Mouse (Mus musculus) mesoderm, embryonic 11.5 days (tissue): ENCODE results near the gene Xrcc5.

Experiments used
- DNase-seq: peaks from one replicate; pipeline ENCODE4 v3.0.0-alpha.2; 2012; ENCODE audit warnings: low read depth, low spot score

Gene Xrcc5

DNA sequence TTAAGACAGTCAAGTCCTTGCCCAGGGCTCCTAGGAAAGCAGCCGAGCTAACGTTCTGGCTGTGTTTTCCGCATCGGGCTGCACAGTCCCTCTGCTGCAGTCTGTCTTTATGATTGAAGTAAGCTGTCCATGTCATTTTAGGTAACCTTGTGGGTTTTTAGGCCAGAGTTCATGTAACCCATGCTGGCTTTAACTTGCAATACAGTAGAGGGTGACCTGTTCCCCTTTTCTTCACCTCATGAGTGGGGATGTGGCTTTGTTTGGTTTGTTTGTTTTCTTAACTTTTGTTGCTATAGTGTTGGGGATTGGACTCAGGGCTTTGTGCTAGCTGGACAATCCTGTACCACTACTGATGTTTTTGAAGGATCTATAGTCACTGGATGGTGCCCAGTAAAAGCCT lies 83.2 kb downstream of the Xrcc5 start:
- DNase-seq, result no peak

DNA sequence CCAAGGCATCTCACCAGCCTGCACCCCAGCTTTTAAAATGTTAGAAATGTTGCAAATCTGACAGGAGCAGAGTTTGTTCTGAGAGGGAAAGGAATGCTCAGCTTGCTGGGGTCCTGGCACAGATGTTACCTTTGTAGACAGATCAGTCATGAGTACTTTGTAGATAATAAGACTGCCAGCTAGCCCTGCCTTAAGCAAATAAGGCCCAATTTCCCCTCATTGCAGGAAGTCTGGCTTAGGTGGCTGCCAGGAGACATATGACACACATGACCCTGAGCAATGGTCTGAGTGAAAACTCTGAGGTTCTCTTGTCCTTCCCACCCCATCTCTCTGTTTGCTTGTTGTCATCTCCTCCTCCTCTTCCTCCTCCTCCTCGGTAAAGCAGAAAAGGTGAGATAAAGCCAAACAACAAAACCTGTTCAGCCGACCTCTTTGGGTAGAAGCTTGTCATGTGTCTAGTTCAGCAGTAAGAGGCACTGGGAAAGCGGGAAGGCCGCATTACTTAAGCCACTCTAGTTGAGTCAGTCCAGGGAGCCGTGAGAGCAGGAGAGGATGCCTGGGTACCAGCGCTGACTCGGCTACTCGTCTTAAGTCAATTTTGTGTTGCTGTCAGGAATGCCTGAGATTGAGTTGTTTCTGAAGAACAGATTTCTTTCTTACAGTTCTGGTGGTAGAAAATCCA lies 92.6 kb downstream of the Xrcc5 start:
- no peak for DNase-seq

DNA sequence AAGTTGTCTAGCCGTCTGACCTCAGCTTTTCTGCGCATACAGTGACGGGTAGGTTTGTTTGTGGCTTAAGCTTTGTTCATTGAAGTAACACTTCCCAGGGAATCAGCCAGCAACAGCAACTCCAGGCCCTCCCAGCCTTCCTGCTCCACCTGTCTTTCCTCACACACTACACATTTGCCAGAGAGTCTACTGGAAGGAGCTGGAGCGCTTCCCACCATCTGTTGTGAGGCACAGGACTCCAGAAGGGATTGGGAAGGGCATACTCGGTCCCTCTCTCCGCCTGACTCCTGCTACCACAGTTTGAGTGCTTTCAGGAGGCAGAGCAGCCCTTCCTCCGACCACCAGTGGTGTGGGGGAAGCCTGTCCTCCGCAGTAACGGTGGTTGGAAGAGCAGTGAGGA lies 93.4 kb downstream of the Xrcc5 start:
- DNase-seq, result no peak

DNA sequence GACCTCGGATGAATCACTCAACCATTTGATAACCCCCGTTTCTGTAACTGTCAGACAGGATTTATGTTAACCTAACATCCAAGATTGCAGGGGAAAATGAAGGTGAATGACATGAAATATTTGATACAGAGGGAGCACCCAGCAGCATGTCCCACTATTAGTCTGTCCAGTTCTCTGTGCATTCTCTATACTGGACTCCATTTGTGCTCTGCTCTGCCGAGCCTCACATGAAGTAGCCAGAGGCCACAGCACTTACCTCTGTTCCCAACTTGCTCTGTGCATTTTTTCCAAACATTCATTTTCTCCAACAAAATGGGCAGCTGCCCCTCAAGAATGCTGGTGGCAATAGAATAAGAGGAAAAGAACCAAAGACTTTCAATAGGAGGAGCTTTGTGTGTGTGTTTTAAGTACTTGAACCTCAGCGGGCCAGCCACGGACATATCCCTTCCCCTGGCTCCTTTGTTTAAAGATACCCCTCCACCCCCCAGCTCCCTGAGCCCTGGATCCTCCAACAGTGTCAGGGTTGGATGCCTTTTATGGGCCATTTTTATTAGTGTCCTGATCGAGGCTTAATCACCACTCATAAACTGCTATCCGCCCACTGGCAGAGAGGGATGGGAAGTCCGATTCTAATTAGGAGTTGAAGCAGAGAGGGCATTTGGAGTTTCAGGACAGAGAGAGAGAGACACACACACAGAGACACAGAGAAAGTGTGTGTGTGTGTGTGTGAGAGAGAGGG lies 94.3 kb downstream of the Xrcc5 start:
- DNase-seq, result peak; percentile 41

DNA sequence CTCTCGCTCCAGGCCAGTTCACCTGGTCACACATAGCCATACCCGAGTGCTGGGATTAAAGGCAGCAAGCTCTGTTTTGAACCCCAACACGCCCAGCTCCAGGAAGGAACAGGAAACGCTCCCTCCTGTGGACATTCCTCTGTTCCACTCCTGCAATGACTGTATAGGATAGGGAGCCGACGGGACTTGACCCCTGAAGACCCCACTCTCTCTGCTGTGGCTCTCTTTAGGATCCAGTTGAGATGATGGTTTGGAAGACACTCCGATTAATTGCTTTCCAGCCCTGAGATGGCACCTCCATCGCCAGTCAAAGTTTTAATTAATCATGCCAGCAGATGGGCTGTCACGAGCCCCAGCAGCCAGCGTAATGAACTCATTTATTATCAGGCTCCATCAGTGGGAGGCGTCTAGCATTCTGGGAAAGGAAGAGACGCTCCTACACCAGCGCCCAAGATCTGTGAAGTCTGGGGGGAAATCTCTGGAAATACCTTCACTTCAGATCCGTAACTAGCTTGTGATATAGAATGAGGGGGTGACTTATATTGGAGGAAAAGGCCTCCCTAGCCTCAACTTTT lies 99.4 kb downstream of the Xrcc5 start:
- DNase-seq, result peak; percentile 26

DNA sequence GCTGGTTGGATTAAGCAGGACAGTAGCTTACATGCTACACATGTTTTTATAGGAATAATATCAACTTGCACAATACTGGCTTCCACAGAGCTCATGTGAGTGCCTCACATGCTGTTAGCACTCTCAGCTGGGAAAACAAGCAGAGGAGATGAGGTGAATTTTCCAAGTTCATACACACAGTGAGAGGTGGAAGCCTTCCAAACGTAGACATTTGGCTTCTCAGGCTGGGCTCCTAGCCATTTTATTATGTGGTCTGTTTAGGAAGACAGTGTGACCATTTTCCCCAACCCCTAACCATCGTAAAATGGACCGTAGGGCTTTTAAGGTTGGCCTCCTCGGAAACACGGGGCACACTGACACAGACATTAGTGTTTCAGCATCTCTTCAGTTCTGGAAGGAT lies 102.7 kb downstream of the Xrcc5 start:
- no peak for DNase-seq

DNA sequence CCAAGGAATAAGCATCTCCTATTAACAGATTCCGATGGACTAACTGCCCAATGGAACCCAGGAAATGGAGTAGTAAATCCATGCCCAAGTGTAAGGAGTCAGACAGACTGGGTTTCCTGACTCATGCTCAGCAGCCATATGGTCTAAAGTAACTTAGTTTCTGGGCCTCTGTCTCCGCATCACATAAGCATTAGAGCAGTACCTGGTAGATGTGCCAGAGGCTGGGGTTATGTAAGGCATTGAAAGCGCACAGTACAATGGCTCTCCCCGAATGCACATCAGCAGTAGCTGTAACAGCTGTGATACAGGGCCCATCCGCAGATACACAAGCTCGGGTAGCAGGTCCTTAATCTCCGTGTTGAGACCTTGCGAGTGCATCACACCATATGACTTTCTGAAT lies 103.9 kb downstream of the Xrcc5 start:
- DNase-seq, result no peak

DNA sequence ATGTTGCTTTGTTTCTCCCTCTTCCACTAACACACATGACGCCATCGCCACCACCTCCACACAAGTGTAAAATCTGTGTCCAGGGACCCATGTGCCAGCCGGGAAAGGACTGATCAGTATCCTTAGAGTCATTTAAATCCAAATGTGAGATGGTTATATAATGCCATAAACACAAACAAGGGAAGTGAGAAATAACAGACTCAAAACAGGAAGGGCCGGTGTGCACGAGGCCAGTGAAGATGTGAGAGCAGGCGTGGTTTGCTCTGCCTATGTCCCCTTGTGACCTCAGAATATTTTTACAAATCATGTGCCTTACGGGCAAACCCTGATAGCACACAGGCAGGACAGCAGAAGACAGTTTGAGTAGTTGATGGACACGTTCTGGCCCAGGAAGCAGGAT lies 106.0 kb downstream of the Xrcc5 start:
- no peak for DNase-seq

DNA sequence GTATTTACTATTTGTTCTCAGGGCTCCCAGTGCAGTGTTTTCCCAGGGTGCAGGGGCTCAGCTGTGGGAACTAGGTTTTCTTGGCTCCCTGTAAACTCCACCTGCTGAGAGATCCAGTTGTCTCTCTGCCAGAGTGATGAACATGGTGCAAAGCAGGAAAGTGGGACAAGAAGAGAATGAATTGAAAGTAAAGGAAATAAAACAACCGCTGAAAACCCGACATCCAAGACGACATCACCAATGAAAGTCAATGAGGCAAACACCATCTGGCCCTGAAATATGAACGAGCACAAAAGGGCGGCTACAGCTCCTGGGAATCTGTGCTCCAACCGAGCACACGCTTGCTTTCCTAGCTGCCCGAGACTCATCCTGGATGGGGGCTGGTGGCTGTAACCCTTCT lies 106.9 kb downstream of the Xrcc5 start:
- peak; percentile 29 for DNase-seq

DNA sequence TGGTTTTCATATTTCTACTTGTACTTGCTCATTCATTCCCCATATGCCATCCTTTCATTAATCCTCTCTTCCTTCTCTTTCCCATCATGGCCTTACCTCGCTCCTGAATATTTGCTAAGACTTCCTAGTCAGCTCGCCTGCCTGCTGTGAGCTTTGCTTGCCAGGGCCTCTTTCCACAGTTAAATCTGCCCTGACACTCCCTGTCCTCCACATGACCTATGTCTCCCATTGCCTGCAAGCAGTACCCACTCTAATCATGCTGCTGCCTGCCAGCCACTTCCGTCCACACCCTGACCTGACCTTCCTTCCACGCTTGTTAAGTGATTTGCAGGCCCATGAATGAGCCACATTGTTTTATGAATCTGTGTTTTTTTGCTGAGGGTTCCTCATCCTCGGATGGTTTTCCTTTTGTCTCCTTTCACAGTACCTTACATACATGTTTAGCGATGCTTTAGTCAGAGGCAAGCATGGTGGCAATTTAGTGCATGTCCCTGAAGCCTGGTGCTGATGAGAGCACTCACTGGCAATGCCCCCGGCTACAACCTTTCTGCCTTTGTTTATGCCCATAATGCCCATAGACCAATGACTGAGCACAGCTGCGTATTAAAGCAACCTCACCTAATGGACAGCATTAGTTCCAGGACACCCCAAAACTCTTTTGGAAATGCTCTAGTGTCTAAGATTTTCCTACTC lies 107.5 kb downstream of the Xrcc5 start:
- peak; percentile 70 for DNase-seq

DNA sequence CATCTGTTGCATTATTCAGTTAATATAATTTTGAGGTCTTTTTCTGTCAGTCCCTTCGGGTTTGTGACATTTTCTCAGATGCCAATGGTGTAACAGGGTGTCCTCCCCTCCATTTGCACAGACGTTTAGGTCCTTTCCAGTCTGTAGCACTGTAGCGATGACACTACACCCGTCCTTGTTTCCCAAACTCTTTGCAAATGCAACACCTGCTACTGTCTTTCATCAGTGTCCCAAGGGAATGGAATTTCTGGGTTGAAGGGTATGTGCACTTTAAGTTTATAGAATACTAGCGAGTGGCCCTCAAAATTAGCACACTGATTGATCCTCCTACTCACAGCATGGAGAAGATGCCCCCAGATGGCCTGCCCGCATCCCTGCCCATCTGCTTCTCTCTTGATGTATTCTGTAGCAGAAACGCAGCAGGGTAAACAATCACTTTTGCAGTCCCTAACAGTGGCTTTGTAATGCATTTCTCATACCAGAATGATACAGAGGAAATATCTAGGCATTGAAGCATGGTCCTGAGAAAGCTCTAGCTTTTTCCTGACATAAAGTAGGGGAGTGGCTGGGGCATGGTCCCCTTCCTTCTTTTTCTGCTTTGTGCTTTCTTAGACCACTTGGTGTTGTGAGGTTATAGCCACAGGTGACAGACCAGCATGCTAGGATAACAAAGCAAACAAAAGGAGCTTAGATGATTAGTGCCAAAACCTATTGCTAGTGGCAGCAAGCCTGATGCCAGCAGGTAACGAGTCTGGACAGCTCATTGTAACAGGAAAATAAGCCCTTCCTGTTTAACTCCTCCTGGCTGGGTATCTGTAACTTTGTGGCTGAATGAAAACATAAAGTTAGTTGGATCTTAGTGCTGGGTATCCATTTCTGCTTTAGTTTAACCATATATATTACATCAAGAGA lies 111.8 kb downstream of the Xrcc5 start:
- no peak for DNase-seq

DNA sequence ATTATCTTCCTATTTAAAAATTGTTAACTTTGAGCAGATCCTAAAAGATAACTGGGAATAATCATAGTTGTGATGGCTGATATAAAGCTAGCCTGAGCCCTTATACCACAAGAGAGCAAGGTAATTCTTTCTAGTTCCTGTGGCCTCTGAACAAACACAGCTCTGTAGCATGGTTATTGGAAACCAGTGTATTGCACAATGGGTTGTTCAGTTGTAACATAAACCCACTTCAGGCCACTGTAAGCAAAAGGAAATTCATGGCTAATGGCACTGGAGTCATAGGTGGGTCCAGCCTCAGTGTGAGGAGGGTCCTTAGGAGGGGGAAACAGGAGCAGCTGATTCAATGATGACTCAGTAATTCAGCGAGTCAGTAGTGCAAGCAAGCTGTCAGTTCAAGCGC lies 113.0 kb downstream of the Xrcc5 start:
- no peak for DNase-seq

DNA sequence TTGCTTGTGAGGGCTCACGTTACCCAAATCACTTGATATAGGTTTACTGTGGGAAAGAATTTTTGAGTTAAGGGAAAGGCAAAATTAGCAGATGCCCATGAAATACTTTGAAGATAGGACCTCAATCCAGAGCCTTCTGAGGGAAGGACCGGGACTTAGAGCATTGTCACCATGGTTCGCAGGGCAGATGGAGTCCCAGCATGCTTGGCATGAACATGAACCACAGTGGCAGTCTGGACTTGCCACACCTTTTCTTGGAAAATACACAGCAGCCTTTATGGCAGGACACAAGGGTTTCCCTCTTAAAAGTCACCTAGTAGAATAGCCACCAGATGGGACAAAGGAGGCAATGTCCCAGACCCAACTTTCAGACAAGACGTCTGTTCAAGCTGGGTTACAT lies 114.9 kb downstream of the Xrcc5 start:
- no peak for DNase-seq

DNA sequence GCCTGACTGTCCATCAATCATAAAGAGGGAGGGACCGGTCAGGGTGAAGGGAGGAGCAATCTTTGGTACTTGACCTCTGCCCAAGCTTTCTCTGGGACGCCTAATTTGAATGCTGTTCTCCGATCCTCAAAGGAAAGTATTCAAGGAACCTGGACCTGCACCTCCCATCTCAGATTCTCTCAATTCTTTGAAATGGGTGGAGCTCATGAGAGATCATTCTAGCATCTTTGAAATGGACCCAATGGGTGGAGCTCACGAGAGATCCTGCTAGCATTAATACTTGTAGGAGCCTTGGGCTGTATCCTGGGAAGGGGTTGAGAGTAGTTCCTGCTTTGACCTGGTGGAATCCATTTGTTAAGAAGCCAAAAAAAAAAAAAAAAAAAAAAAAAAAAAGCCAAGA lies 119.2 kb downstream of the Xrcc5 start:
- DNase-seq, result no peak

DNA sequence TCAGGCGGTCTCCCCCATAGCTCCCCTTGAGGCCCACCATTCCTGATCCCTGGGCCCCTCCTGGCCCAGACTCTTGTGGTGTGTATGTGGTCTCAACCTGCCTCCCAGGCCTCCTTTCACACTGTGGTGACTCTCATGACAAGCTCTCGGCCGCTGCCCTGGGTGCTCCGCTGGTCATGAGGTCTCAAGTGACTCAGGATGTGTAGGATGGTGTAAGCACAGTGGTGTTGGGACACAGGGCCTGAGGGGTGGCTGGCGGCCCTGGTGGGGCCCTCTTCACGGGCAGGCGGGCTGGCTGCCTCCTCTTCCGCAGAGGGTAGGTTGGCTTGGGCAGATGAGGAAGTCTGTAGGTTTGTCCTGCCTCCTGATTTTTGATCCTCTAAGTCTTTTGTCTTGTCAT lies 121.3 kb downstream of the Xrcc5 start:
- DNase-seq, result no peak

DNA sequence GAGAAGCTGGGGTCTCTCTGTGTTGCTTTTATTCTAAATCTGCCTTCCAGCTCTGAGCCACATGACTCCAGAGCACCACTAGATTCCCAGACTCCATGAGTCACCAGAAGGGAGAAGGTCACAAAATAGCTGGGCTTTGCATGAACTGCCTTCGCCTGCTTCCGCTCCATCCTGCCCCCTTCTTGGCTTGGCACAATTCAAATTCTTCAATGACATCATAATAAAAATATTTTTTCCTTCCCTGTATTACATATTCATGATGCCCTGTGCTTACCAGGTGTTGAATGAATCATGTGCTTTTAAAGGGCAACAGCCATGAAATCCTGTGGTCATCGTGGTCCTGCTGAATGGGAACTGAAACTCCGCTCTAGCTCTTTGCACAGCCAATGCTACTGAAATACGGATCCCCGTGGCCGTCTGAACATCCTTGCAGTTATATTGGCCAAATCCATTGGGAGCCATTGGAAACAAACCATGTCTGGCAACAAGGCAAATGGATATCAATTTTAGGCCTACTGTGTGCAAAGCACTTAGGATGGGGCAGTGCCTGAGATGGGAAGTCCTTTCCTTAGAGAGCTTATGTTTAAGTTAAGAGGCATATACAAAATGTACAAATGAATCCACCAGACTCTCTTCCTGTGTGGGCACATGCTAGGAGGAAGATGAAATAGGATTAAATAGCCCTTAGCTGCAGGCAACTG lies 122.0 kb downstream of the Xrcc5 start:
- no peak for DNase-seq

DNA sequence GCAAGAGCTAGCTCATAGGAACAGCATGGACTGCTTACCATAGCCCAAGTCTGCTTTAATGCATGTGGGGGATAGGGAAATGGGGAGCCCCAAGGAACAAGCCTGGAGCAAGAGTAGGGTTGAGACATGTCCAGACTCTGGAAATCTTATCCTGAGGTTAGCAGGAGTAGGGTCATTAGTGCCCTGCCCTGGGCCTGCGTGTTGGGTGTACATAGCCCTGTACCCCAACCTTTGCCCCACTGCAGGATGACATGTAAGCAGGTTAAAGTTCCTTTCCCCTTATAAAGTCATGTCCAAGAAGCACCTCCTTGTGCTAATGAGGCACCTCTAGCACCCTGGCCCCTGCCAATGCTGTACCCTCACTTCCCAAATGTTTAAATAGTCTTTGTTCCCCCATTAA lies 125.4 kb downstream of the Xrcc5 start:
- no peak for DNase-seq

DNA sequence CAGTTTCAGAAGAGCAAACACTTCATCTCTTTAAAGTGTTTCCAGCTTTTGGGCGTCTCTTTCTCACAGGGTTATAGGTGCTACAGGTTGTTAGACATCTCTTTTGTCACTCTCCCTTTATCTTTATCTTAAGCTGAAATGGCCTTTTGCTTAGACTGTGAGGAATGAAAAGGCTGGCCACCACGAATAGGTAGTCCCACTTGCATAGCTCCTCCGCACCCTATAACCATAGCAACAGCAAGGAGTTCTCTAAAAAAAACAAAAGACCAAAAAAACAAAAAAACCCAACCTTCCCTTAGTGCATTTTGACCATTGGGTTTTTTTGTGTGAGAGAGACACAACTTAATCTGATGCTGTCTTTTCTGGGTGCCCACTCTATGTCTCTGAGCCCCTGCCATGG lies 127.3 kb downstream of the Xrcc5 start:
- no peak for DNase-seq

DNA sequence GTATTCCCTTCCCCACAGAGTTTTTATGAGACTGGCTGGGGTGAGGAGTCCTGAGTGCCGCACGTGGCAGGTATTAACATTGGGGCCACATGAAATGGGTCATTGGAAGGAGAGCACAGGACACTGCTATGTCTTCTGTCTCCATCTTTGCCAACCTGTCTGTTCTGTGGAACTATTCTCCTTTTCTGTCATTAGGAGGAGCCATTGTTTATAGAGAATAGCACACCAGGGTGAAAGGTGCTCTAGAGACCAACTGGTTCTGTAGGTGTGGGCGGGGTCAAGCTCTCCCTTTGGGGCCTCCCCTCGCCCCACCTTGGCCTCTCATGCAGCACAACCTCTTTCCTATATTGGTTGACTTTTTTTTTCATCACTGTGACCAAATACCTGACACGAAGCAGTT lies 129.7 kb downstream of the Xrcc5 start:
- no peak for DNase-seq

DNA sequence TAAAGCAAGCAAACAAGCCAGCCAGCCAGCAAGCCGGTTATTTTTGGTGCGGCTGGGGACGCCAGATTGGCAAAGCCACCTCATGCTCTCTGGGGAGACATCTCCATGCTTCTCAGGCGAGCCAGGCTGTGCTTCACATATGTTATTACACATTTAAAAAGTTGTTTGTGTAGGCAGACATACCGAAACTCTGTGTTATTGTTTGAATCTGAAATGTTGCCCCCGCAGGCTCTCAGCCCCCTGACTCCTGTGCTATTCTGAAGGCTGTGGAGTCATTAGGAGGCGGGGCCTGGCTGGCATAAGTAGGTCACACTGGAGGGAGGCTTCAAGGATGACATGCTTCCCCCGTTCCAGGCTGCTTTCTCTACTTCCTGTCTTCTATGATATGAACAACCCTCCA lies 131.9 kb downstream of the Xrcc5 start:
- DNase-seq, result no peak

DNA sequence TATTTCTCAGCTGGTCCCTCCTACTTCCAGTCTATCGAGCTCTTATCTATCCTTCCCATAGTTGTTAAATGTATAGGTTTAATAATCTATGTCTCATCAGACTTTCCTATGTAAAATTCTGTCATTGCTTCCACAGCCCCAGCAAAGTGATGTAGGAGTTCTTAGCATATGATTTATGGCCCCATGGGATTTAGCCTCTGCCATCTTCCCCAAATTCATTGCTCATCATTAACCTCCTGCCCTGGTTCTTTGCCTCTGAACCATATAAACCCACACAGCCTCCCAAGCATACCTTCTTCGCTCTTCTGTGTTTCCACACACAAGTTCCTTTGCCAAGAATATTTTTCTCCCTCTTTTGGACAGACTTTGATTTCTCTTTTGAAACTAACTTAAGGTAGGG lies 135.5 kb downstream of the Xrcc5 start:
- peak; percentile 36 for DNase-seq
